9 mouse cellular contexts compared by ENCODE assay signal in the genomic region with DNA sequence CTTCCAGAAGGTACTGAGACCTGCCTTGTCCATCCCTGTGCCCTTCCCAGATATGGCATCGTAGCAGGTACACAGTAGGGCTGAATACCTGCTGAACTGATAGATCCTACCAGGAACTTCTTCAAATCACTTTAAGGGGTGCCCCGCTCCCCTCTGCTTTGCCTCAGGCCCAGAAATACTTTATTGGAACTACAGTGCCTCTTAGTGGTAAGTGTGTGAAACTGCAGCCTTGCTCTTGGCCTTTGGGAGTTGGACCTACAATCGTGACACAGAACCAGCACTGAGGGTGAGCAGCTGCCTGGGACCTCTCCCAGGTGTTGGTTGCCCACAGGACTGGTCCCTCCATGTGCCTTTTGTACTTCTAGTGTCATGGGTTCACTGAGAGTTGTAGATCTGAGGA. TPM values are rescaled to one million over a fixed set of nuclear protein-coding genes. Genes with fewer than 3 reads are reported as not detected.
DNase-seq lines count a peak whose midpoint lies in the region; ATAC-seq lines count a peak whose summit lies in the region.
"Had no signal": no experiment of that assay in that cellular context is flagged by ENCODE, and none has a peak within 500 bp of the region (broad histone marks: within the 10 kb centered on the region; RNA-seq: fewer than 3 reads in every experiment).

No protein-coding gene starts in this region.

- peaks cover 36% of the 10 kb centered on the region for H3K27me3 ChIP-seq in heart, embryonic 10.5 days (ENCODE audit: insufficient read depth, poor library complexity, severe bottlenecking)
- no peaks in the 10 kb centered on the region for H3K27me3 ChIP-seq in neural tube, embryonic 11.5 days (ENCODE audit: control insufficient read depth, insufficient read depth, low read length)
- H3K27me3 ChIP-seq in neural tube, embryonic 15.5 days (replicated peaks), result peaks cover 21% of the 10 kb centered on the region; the same call in 1 of the 2 replicates
- H3K27me3 ChIP-seq: embryonic facial prominence, embryonic 13.5 days had no signal

- peaks cover 29% of the 10 kb centered on the region for H3K4me1 ChIP-seq in heart, embryonic 10.5 days
- H3K4me1 ChIP-seq in neural tube, embryonic 11.5 days (ENCODE audit: control insufficient read depth, insufficient read depth, low read length), result peaks cover 6% of the 10 kb centered on the region; the same call in 1 of the 2 replicates
- H3K4me1 ChIP-seq in neural tube, embryonic 15.5 days, result peaks cover 8% of the 10 kb centered on the region; the same call in 1 of the 2 replicates

- H3K27ac ChIP-seq in heart, embryonic 10.5 days, result no peak overlapping the region
- H3K27ac ChIP-seq in neural tube, embryonic 11.5 days (ENCODE audit: low read depth, low read length), result no peak overlapping the region
- H3K27ac ChIP-seq in neural tube, embryonic 15.5 days (replicated peaks), result no peak overlapping the region
- H3K27ac ChIP-seq: embryonic facial prominence, embryonic 13.5 days had no signal

- no peak for ATAC-seq in neural tube, embryonic 11.5 days (ENCODE audit: insufficient read depth, low FRiP score, low TSS enrichment)
- ATAC-seq in neural tube, embryonic 15.5 days (ENCODE audit: low FRiP score), result no peak
- peak; percentile 87 for ATAC-seq in common myeloid progenitor, adult 5-6 weeks (replicated peaks; ENCODE audit: low read depth, poor library complexity, severe bottlenecking)
- 0 out of 2 replicates have a peak, but pooled peaks have one; percentile 35 for ATAC-seq in megakaryocyte, adult 5-6 weeks (ENCODE audit: poor library complexity, severe bottlenecking)

- WGBS in heart, embryonic 10.5 days, result 26% methylated on average over 3 of the region's 3 CpGs
- WGBS in neural tube, embryonic 11.5 days, result 39% methylated on average over 3 of the region's 3 CpGs
- 35% methylated on average over 3 of the region's 3 CpGs for WGBS in neural tube, embryonic 15.5 days

- DNase-seq in heart, adult 18-20 months, result peak; percentile 9 to 64
- no peak for DNase-seq in heart, embryonic 10.5 days (ENCODE audit: low spot score)
- peak; percentile 36 for DNase-seq in neural tube, embryonic 11.5 days (ENCODE audit: low spot score)
- no peak for DNase-seq in B cell, adult 2 months
- no peak for DNase-seq in spleen, adult 12 weeks (ENCODE audit: low spot score)

- no peak overlapping the region for H3K4me2 ChIP-seq in neural tube, embryonic 11.5 days (ENCODE audit: low read depth)
- no peak overlapping the region for H3K4me2 ChIP-seq in neural tube, embryonic 15.5 days
- H3K4me2 ChIP-seq: embryonic facial prominence, embryonic 13.5 days had no signal

- H3K9ac ChIP-seq in neural tube, embryonic 11.5 days (ENCODE audit: low read length), result no peak overlapping the region
- H3K9ac ChIP-seq in neural tube, embryonic 15.5 days (replicated peaks), result no peak overlapping the region
- H3K9ac ChIP-seq: embryonic facial prominence, embryonic 13.5 days had no signal

- H3K36me3 ChIP-seq in heart, embryonic 10.5 days, result no peaks in the 10 kb centered on the region
- H3K36me3 ChIP-seq in neural tube, embryonic 11.5 days (ENCODE audit: control insufficient read depth, insufficient read depth, low read length), result no peaks in the 10 kb centered on the region
- H3K36me3 ChIP-seq in neural tube, embryonic 15.5 days, result no peaks in the 10 kb centered on the region

- H3K4me3 ChIP-seq in heart, embryonic 10.5 days, result no peak overlapping the region
- H3K4me3 ChIP-seq in neural tube, embryonic 11.5 days (ENCODE audit: low read depth, low read length), result no peak overlapping the region
- H3K4me3 ChIP-seq in neural tube, embryonic 15.5 days (replicated peaks), result no peak overlapping the region
- H3K4me3 ChIP-seq: embryonic facial prominence, embryonic 13.5 days had no signal

- no peaks in the 10 kb centered on the region for H3K9me3 ChIP-seq in heart, embryonic 10.5 days
- no peaks in the 10 kb centered on the region for H3K9me3 ChIP-seq in neural tube, embryonic 11.5 days (ENCODE audit: control insufficient read depth, low read length)
- H3K9me3 ChIP-seq in neural tube, embryonic 15.5 days (replicated peaks), result no peaks in the 10 kb centered on the region
- H3K9me3 ChIP-seq: embryonic facial prominence, embryonic 13.5 days had no signal

RNA-seq across cellular contexts. Expression of a gene that starts 16.8 kb away (rescaled TPM):
- under 1 TPM; 0.37 to 0.59 TPM for total RNA-seq in heart, adult 18-20 months (2021)
- 0.83 and 3.6 TPM in 2 replicates for polyA plus RNA-seq in heart, embryonic 10.5 days (2016; fragmentation: Nextera tagmentation; extraction: Ambion mirVana)
- polyA plus RNA-seq in neural tube, embryonic 11.5 days (2014; fragmentation: Nextera tagmentation; extraction: Ambion mirVana), result 2.1 and 2.6 TPM in 2 replicates
- 0.09 and 0.13 TPM in 2 replicates for polyA plus RNA-seq in neural tube, embryonic 15.5 days (2015; fragmentation: Nextera tagmentation; extraction: Ambion mirVana)
- total RNA-seq in common myeloid progenitor, adult 5-6 weeks (2017), result not detected in 2 replicates
- total RNA-seq in megakaryocyte, adult 5-6 weeks (2015), result not detected in 2 replicates
- not detected in 2 replicates for total RNA-seq in megakaryocyte, adult 5-6 weeks (2017)

Comparison
In these comparisons a context has a peak if more than half of its experiments do, and no peak if none do; other contexts are left out.
1. DNase-seq: peak in heart, adult 18-20 months (2 of 2) and neural tube, embryonic 11.5 days (single experiment); none in heart, embryonic 10.5 days (single experiment), B cell, adult 2 months (0 of 2) and spleen, adult 12 weeks (single experiment).
2. ATAC-seq: peak in common myeloid progenitor, adult 5-6 weeks (single experiment) and megakaryocyte, adult 5-6 weeks (single experiment); none in neural tube, embryonic 11.5 days (single experiment) and neural tube, embryonic 15.5 days (single experiment).